Mouse (Mus musculus) midbrain, embryonic 12.5 days (tissue): ENCODE results near the gene Anxa4. TPM values are rescaled to one million over a fixed set of nuclear protein-coding genes. Genes with fewer than 3 reads are reported as not detected.

Experiments
- ATAC-seq: fragments of 200-750 bp; cut with Nextera tagmentation; 2 replicates; pipeline ENCODE4 v1.8.0; 2017; ENCODE audit warnings: low read depth, moderate TSS enrichment, moderate library complexity; ENCODE audit not compliant: low FRiP score
- H3K27ac ChIP-seq: fragments of 300-500 bp; sonication (generic); replicated peaks from 2 replicates; pipeline ENCODE4 v1.5.1; 2016; ENCODE audit warnings: mild to moderate bottlenecking
- H3K27me3 ChIP-seq: fragments of 300-500 bp; sonication (generic); 2 replicates; pipeline ENCODE4 v1.6.1; 2016; ENCODE audit warnings: mild to moderate bottlenecking
- H3K36me3 ChIP-seq: fragments of 300-500 bp; sonication (generic); 2 replicates; pipeline ENCODE4 v1.6.1; 2016
- H3K4me1 ChIP-seq: fragments of 300-500 bp; sonication (generic); 2 replicates; pipeline ENCODE4 v1.6.1; 2016
- H3K4me2 ChIP-seq: fragments of 300-500 bp; sonication (generic); replicated peaks from 2 replicates; pipeline ENCODE4 v1.6.1; 2016; ENCODE audit warnings: mild to moderate bottlenecking, moderate library complexity
- H3K4me3 ChIP-seq: fragments of 300-500 bp; sonication (generic); 2 replicates; pipeline ENCODE4 v1.5.1; 2016; ENCODE audit warnings: mild to moderate bottlenecking
- H3K9ac ChIP-seq: fragments of 300-500 bp; sonication (generic); replicated peaks from 2 replicates; pipeline ENCODE4 v1.6.1; 2016; ENCODE audit warnings: mild to moderate bottlenecking, moderate library complexity
- H3K9me3 ChIP-seq: fragments of 300-500 bp; sonication (generic); 2 replicates; pipeline ENCODE4 v1.6.1; 2016; ENCODE audit warnings: mild to moderate bottlenecking
- WGBS: fragments of 180-500 bp; shearing (Covaris S2); methylation state at CpG from one replicate; pipeline ENCODE4 v1.1.7; 2016; 5-methylcytosine and 5-hydroxymethylcytosine counted together
- polyA plus RNA-seq: library from polyadenylated mRNA; unstranded; fragments of >200 nt; fragmentation: Nextera tagmentation; extraction: Ambion mirVana; gene quantifications from 2 replicates; pipeline ENCODE4 v1.2.1, GENCODE M21; 2016

Gene Anxa4
- polyA plus RNA-seq, 1 experiment from 2014 or later = 6.1 TPM

DNA sequence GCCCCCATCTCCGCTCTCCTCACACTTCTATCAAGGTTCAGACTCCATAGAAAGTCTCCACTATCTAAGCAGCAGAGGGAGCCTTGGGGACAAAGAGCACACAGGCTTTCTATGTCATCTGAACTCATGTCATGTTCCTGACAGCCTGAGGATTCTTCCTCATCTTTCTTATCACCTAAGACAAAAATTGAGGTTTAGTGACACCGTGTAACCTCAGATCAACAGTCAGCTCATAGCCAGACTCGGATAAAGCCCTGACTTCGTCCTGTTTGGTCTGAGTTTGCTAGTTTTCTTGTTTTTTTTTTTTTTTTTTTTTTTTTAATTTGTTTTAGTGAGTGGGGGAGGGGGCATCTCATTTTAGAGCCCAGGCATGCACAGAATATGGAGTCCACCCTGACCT, 19.6 kb downstream of the Anxa4 start:
- Histone ChIP-seq H3K27ac (no peak overlapping the region), H3K36me3 (no peaks in the 10 kb centered on the region), H3K4me1 (no peaks in the 10 kb centered on the region), H3K9me3 (no peaks in the 10 kb centered on the region), H3K27me3 (no peaks in the 10 kb centered on the region), H3K4me2 (no peak overlapping the region), H3K9ac (no peak overlapping the region), H3K4me3 (no peak overlapping the region)
- ATAC-seq = no peak
- whole genome bisulfite sequencing = 93% methylated on average over 4 of the region's 4 CpGs

DNA sequence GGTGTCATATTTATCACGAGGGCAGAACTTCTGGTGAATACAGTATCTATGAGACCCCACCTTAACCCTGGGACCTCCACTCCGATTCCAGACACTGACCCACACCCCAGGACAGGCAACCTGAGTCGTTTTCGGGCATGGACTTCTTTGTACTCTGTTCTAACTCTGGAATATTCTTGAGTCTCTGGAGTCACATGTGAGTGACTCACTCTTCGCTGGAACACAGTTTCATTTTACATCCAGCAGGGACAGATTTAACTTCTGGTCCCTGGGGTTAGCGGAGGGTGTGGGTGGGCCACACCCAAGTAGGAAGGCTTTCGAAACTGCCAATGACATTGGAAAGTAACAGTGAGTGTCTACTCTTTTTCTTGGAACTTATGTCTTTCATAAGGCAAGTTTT, 20.8 kb downstream of the Anxa4 start:
- H3K27ac ChIP-seq = no peak overlapping the region
- H3K9ac ChIP-seq = no peak overlapping the region
- H3K27me3 ChIP-seq = no peaks in the 10 kb centered on the region
- no peak overlapping the region for H3K4me3 ChIP-seq
- no peaks in the 10 kb centered on the region for H3K9me3 ChIP-seq
- WGBS = 88% methylated on average over 7 of the region's 7 CpGs
- no peaks in the 10 kb centered on the region for H3K36me3 ChIP-seq
- ATAC-seq = no peak
- no peak overlapping the region for H3K4me2 ChIP-seq
- no peaks in the 10 kb centered on the region for H3K4me1 ChIP-seq

DNA sequence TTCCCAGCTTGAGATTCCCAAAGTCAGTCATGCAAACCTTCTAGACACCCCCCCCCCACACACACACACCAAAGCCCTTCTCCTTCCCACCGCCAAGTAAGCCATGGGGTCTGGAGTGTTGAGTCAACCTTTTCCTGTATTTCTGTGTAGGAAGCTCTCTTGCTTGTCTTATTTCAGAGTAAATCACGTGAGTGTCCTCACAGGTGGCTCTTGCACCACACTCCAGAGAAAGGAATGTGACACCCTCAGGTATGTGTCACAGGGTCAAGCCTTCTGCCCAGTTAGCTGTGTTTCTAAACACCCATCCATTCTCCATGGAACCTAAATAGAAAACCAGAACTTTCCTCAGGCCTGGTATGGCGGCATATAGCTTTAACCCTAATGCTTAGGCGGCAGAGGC, 24.4 kb downstream of the Anxa4 start:
- no peak overlapping the region for H3K4me2 ChIP-seq
- H3K9me3 ChIP-seq = no peaks in the 10 kb centered on the region
- no peaks in the 10 kb centered on the region for H3K36me3 ChIP-seq
- no peak overlapping the region for H3K9ac ChIP-seq
- no peak overlapping the region for H3K4me3 ChIP-seq
- no peak for ATAC-seq
- no peaks in the 10 kb centered on the region for H3K4me1 ChIP-seq
- WGBS = 83% methylated on average over 4 of the region's 4 CpGs
- H3K27ac ChIP-seq = no peak overlapping the region
- no peaks in the 10 kb centered on the region for H3K27me3 ChIP-seq

DNA sequence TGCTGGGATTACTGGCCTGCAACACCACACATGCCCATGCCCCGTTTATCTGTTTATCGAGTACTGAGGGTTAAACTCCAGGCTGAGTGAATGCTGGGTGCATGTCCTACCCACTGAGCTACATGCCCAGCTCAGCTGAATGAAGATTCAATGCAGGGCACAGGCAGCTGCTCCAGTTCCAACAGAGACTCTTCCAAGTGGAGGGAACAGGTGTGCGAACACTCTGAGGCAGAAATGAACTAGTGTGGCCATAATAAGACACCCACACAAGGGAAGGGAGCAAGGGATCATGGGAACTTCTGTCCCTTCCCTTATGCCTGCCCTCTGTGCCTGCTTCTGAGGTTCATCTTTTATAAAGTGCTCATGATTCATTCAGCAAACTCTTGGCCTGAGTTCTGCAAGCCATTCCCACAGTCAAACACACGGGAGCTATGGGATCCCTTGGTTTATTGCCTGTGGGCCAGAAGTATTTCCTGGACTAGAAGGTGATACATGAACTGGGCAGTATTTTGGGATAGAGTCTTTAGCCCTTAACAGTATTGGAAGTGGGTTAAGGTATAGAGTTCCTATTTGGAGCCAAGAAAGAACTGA, 25.1 kb downstream of the Anxa4 start:
- Histone ChIP-seq H3K9ac (no peak overlapping the region), H3K36me3 (no peaks in the 10 kb centered on the region), H3K4me1 (no peaks in the 10 kb centered on the region), H3K4me2 (no peak overlapping the region), H3K27me3 (no peaks in the 10 kb centered on the region), H3K9me3 (no peaks in the 10 kb centered on the region), H3K27ac (no peak overlapping the region), H3K4me3 (no peak overlapping the region)
- WGBS = 87% methylated on average over 4 of the region's 4 CpGs
- no peak for ATAC-seq

DNA sequence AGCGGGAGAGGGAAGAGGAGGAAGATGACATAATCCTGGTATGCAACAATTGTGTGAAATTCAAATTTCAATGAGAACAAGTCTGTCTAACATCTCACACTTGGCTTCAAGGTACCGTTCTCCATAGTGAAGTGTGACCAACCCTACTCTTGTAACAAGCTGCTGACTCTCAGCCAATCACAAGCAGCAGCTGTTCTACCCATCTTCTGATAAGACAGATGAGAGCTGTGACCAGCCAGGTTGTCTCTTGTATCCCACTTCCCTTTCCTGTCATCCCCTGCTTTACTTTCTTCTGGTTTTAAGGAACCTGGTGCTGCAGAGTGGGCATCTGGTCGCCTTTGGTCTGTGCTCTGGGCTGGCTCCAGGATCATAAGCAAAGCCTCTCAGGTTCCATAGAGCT, 25.9 kb downstream of the Anxa4 start:
- WGBS = 83% methylated on average over 3 of the region's 3 CpGs
- Histone ChIP-seq H3K36me3 (no peaks in the 10 kb centered on the region), H3K9me3 (no peaks in the 10 kb centered on the region), H3K4me2 (no peak overlapping the region), H3K4me1 (no peaks in the 10 kb centered on the region), H3K27me3 (no peaks in the 10 kb centered on the region), H3K9ac (no peak overlapping the region), H3K4me3 (no peak overlapping the region), H3K27ac (no peak overlapping the region)
- no peak for ATAC-seq

DNA sequence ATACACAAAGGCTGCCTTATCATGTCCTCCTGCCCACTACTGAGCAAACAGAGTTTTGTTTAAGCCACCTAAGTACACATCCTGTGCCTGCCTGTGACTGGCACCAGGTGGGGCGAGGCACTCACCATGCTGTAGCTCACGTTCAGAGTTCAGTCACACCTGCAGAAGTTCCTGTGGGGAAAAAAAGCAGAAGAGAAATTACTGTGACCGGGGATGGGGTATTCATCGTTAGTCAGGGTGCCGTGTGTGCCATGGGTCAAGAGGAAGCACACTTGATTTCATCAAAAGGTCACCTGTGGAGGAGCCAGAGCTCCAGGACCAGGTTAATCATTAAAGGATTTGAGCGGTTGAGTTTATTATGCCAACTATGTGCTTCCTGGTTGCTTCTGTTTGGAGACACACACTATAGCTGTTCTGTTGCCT, 27.7 kb downstream of the Anxa4 start:
- 84% methylated on average over 6 of the region's 6 CpGs for WGBS
- Histone ChIP-seq H3K36me3 (no peaks in the 10 kb centered on the region), H3K4me1 (no peaks in the 10 kb centered on the region), H3K4me3 (no peak overlapping the region), H3K27me3 (no peaks in the 10 kb centered on the region), H3K9ac (no peak overlapping the region), H3K9me3 (no peaks in the 10 kb centered on the region), H3K4me2 (no peak overlapping the region), H3K27ac (no peak overlapping the region)
- ATAC-seq = no peak

DNA sequence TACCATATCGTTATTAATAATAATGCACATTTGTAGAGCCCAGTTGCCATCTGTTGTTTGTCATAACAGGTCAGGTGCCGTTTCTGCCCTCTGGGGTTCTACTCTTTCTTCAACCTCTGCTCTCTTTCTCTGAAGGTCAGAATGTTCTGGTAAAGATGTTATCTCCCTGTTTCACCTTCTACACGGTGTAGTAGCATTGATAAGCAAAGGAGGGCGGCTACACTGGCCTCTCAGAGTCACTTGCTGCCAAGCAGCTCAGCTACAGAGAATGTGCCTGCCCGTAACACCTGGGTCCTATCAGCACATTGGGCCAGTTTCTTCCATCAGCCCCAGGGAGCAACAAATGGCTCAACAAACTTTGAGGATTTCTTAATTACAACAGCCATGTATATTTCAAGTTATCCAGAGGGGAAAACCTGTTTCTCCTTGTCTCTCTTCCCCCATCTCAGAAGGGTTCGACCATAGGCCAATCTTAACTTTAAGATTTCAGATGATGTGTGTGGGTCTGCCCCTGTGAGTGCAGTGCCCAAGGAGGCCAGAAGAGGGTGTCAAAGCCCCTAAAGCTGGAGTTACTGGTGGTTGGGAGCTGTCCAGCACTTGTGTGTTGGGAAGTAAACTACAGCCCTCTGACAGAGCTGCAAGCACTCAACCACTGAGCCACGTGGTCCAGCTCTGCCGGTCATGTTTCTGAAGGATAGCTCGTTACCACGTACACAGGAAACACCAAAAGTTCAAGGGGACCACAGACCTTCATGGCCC, 39.1 kb downstream of the Anxa4 start:
- no peaks in the 10 kb centered on the region for H3K27me3 ChIP-seq
- H3K36me3 ChIP-seq = no peaks in the 10 kb centered on the region
- H3K9me3 ChIP-seq = no peaks in the 10 kb centered on the region
- 91% methylated on average over 10 of the region's 10 CpGs for WGBS
- H3K4me1 ChIP-seq = no peaks in the 10 kb centered on the region
- no peak overlapping the region for H3K4me2 ChIP-seq
- no peak overlapping the region for H3K4me3 ChIP-seq
- no peak for ATAC-seq
- H3K27ac ChIP-seq = no peak overlapping the region
- no peak overlapping the region for H3K9ac ChIP-seq

DNA sequence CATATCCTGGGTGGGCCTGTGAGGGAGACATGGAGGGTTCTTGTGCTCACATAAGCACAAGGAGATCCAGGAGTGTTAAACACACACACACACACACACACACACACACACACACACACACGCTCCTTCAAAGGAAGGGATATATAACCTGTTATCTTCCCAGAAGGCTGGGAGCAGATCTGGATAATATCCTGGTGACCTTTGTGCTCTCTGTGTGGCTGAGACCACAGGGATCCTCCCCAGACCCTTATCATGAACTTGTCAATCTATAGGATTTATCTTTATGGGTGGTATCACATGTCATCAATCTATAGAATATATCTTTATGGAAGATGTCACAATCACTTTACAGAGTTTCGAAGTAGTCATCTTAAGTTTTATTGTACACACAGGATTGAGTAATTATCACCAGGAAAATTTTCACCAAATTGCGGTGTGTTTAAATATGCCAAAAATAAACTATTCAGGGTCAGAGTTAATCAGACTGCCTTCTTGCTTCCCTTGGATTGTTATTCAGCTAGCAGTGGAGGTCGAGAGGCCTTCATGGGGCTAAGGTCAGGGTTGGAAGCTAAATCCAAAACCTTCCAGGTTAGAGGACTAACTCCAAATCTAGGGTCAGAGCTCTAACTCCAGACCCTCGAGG, 40.4 kb downstream of the Anxa4 start:
- 85% methylated on average over 5 of the region's 5 CpGs for WGBS
- Histone ChIP-seq H3K4me2 (no peak overlapping the region), H3K9ac (no peak overlapping the region), H3K4me1 (no peaks in the 10 kb centered on the region), H3K27ac (no peak overlapping the region), H3K9me3 (no peaks in the 10 kb centered on the region), H3K4me3 (no peak overlapping the region), H3K36me3 (no peaks in the 10 kb centered on the region), H3K27me3 (no peaks in the 10 kb centered on the region)
- no peak for ATAC-seq

DNA sequence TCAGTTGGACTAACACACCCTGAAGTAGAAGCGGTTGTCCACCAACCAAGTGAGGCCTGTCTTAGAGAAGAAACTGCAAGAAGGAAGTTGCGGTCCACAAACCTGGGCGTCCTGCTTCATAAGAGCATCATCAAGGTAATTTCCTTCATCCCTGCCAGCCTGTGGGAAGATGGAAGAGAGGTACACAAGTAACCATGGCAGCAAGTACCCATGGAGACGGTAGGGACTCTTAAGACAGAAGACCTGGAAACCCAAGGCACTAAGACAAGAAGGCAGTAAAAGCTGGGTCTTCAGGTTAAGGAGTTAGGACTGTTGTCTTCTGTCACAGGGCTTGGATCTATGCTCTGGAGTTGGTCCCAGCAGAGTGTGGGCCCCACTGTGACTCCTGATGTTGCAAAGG, 42.4 kb downstream of the Anxa4 start:
- ATAC-seq = no peak
- H3K4me3 ChIP-seq = no peak overlapping the region
- 93% methylated on average over 4 of the region's 4 CpGs for WGBS
- H3K4me1 ChIP-seq = no peaks in the 10 kb centered on the region
- no peaks in the 10 kb centered on the region for H3K36me3 ChIP-seq
- no peaks in the 10 kb centered on the region for H3K27me3 ChIP-seq
- no peak overlapping the region for H3K4me2 ChIP-seq
- no peaks in the 10 kb centered on the region for H3K9me3 ChIP-seq
- no peak overlapping the region for H3K27ac ChIP-seq
- no peak overlapping the region for H3K9ac ChIP-seq

DNA sequence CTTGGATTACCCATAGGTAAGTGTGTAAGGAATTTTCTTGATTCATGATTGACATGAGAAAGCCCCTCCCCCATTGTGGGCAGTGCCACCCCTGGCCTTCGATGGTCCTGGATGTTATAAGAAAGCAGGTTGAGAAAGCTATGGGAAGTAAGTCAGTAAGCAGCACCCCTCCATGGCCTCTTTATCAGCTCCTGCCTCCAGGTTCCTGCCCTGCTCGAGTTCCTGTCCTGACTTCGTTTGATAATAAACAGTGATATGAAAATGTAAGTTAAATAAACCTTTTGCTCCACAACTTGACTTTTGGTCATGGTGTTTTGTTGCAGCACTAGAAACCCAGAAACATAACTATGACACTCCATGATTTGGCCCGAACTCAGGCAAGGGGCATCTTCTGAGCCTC, 43.6 kb downstream of the Anxa4 start:
- Histone ChIP-seq H3K4me3 (no peak overlapping the region), H3K9ac (no peak overlapping the region), H3K27ac (no peak overlapping the region), H3K27me3 (no peaks in the 10 kb centered on the region), H3K9me3 (no peaks in the 10 kb centered on the region), H3K4me2 (no peak overlapping the region), H3K36me3 (no peaks in the 10 kb centered on the region), H3K4me1 (no peaks in the 10 kb centered on the region)
- 83% methylated on average over 4 of the region's 4 CpGs for WGBS
- ATAC-seq = no peak

DNA sequence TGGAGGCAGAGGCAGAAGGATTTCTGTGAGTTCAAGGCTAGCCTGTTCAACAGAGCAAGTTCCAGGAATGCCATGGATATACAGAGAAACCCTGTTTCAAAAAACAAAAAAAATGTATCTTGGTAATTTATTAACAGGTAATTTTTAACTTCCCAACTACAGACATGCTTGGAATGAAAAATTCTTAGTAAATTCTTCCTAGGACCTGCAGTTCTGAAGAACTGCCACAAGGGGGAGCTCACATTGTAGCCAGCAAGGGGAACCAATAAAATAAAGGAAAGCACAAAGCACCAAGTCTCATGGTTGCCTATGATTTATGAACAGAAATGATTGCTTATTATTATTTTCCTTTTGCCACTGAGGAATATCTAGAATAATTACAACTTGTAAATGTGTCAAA, 46.2 kb downstream of the Anxa4 start:
- H3K4me2 ChIP-seq = no peak overlapping the region

DNA sequence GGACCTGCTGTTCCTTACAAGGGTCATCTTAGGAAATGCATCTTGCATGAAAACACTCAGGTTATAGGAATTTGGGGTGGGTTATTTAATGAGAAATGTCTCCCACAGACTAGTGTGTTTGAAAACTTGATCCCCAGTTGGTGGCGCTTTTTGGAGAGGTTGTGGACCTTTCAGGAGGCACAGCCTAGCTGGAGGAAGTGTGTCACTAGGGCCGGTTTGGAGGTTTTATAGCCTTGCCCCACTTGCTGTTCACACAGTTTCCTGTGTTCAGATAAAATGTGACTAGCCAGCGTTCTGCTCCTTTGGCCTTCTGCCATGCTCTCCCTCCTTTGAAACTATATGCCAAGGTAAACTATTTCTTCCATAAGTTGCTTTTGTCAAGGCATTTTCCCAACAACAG, 52.7 kb downstream of the Anxa4 start:
- Histone ChIP-seq H3K36me3 (no peaks in the 10 kb centered on the region), H3K4me1 (no peaks in the 10 kb centered on the region), H3K27ac (no peak overlapping the region), H3K27me3 (no peaks in the 10 kb centered on the region), H3K9me3 (no peaks in the 10 kb centered on the region), H3K4me3 (no peak overlapping the region), H3K4me2 (no peak overlapping the region), H3K9ac (no peak overlapping the region)
- WGBS = 45% methylated on average over 3 of the region's 3 CpGs
- no peak for ATAC-seq

More for the DNA sequence above, 46.2 kb downstream of the Anxa4 start:
- Histone ChIP-seq H3K9ac (no peak overlapping the region), H3K9me3 (no peaks in the 10 kb centered on the region), H3K36me3 (no peaks in the 10 kb centered on the region), H3K27me3 (no peaks in the 10 kb centered on the region), H3K27ac (no peak overlapping the region), H3K4me3 (no peak overlapping the region), H3K4me1 (no peaks in the 10 kb centered on the region)
- no peak for ATAC-seq
